Mouse (Mus musculus) limb, embryonic 14.5 days (tissue): ENCODE measurements around the gene Gm45716. TPM values are rescaled to one million over a fixed set of nuclear protein-coding genes. Genes with fewer than 3 reads are reported as not detected.

Experiments used
- ATAC-seq: fragments of 200-750 bp; cut with Nextera tagmentation; 2 replicates; pipeline ENCODE4 v1.8.0; 2017; ENCODE audit warnings: low read depth, moderate number of reproducible peaks, moderate TSS enrichment; ENCODE audit not compliant: low FRiP score
- DNase-seq: peaks from one replicate; pipeline ENCODE4 v3.0.0-alpha.2; 2015; ENCODE audit warnings: low spot score
- H3K27ac ChIP-seq: fragments of 300-500 bp; sonication (generic); replicated peaks from 2 replicates; pipeline ENCODE4 v1.5.1; 2014; ENCODE audit warnings: low read depth, mild to moderate bottlenecking, low read length, moderate library complexity, mixed read lengths
- H3K27me3 ChIP-seq: fragments of 300-500 bp; sonication (generic); 2 replicates; pipeline ENCODE4 v1.6.1; 2014; ENCODE audit warnings: low read length, mixed read lengths; ENCODE audit not compliant: control insufficient read depth, insufficient read depth
- H3K36me3 ChIP-seq: fragments of 300-500 bp; sonication (generic); 2 replicates; pipeline ENCODE4 v1.6.1; 2014; ENCODE audit warnings: mild to moderate bottlenecking, low read length, moderate library complexity, mixed read lengths; ENCODE audit not compliant: control insufficient read depth, insufficient read depth
- H3K4me1 ChIP-seq: fragments of 300-500 bp; sonication (generic); 2 replicates; pipeline ENCODE4 v1.6.1; 2014; ENCODE audit warnings: antibody characterized with exemption, low read length, mixed read lengths; ENCODE audit not compliant: control insufficient read depth, insufficient read depth
- H3K4me2 ChIP-seq: fragments of 300-500 bp; sonication (generic); replicated peaks from 2 replicates; pipeline ENCODE4 v1.6.1; 2014; ENCODE audit warnings: low read depth, mild to moderate bottlenecking, low read length, moderate library complexity; ENCODE audit not compliant: severe bottlenecking
- H3K4me3 ChIP-seq: fragments of 300-500 bp; sonication (generic); replicated peaks from 2 replicates; pipeline ENCODE4 v1.5.1; 2014; ENCODE audit warnings: low read length
- H3K9ac ChIP-seq: fragments of 300-500 bp; sonication (generic); 2 replicates; pipeline ENCODE4 v1.6.1; 2014; ENCODE audit warnings: mild to moderate bottlenecking, low read depth, low read length, moderate library complexity; ENCODE audit not compliant: severe bottlenecking
- H3K9me3 ChIP-seq: fragments of 300-500 bp; sonication (generic); 2 replicates; pipeline ENCODE4 v1.6.1; 2016; ENCODE audit warnings: low read length; ENCODE audit not compliant: control insufficient read depth
- POLR2A ChIP-seq: fragments of 200-500 bp; IDR thresholded peaks from 2 replicates; pipeline ENCODE4 v1.8.0; 2012; ENCODE audit warnings: inconsistent platforms, mild to moderate bottlenecking, moderate library complexity, borderline replicate concordance; ENCODE audit not compliant: insufficient read depth, insufficient read length; ENCODE audit errors: extremely low read depth
- WGBS: fragments of 180-500 bp; shearing (Covaris S2); extraction: QIAGEN DNeasy Blood & Tissue Kit; methylation state at CpG from one replicate; pipeline ENCODE4 v1.1.7; 2014; 5-methylcytosine and 5-hydroxymethylcytosine counted together
- polyA plus RNA-seq, 2 experiments: library from polyadenylated mRNA; depleted of rRNA in 1 of 2; stranded (reverse) in 1 of 2; unstranded in 1 of 2; fragments of >200 nt; fragmentation: Nextera tagmentation in 1 of 2; extraction: Ambion mirVana in 1 of 2; gene quantifications; 2 replicates each; pipeline versions ENCODE4 v1.2.1 to v1.2.3; 2012 to 2014

Gm45716 gene
- polyA plus RNA-seq, 2 experiments = 4.2 to 7.7 TPM

- Histone ChIP-seq H3K27me3 (no peaks in the 10 kb centered on the region), H3K9me3 (no peaks in the 10 kb centered on the region), H3K4me1 (no peaks in the 10 kb centered on the region), H3K27ac (no peak overlapping the region), H3K36me3 (no peaks in the 10 kb centered on the region), H3K4me2 (no peak overlapping the region), H3K9ac (no peak overlapping the region), H3K4me3 (no peak overlapping the region)
- no peak for TF ChIP-seq POLR2A
- DNase-seq (no peak), ATAC-seq (no peak)
- WGBS = 90% methylated on average over 7 of the region's 7 CpGs
These were observed 26.8 kb downstream of the Gm45716 start for GRCm38 (mm10) chr11:90214246-90214645.

- WGBS = 51% methylated on average over 6 of the region's 6 CpGs
- Histone ChIP-seq H3K27me3 (no peaks in the 10 kb centered on the region), H3K9ac (no peak overlapping the region), H3K36me3 (no peaks in the 10 kb centered on the region), H3K27ac (no peak overlapping the region), H3K9me3 (no peaks in the 10 kb centered on the region), H3K4me1 (peaks cover 10% of the 10 kb centered on the region; the same call in 1 of the 2 replicates), H3K4me3 (no peak overlapping the region), H3K4me2 (no peak overlapping the region)
- ATAC-seq = no peak
- no peak for TF ChIP-seq POLR2A
- DNase-seq = no peak
These were observed 32.7 kb downstream of the Gm45716 start for GRCm38 (mm10) chr11:90220022-90220645.

DNA sequence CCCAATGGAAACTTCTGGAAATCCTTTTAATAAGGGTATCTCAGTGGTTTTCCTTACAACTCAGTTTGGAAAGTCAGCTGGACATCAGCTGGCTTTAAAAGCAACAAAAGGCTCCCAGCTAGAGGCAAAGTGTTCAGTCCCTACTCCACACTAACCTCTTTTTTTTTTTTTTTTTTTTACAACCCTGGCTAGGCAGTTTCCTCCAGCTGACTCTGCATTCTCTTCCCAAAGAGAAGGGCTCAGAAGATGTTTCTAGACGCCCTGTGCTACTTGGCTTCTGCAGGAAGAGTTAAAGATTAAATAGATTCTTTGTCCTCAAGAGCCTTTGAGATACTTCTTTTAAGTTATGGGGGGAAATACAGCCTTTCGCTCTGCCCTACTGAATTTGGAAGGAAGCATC, 33.3 kb downstream of the Gm45716 start:
- ATAC-seq (no peak), DNase-seq (no peak)
- H3K4me3 ChIP-seq = no peak overlapping the region
- H3K4me2 ChIP-seq = no peak overlapping the region
- no peaks in the 10 kb centered on the region for H3K9me3 ChIP-seq
- H3K27ac ChIP-seq = no peak overlapping the region
- no peak for TF ChIP-seq POLR2A
- H3K27me3 ChIP-seq = no peaks in the 10 kb centered on the region
- no peaks in the 10 kb centered on the region for H3K36me3 ChIP-seq
- no peak overlapping the region for H3K9ac ChIP-seq
- 18% methylated on average over 2 of the region's 2 CpGs for WGBS
- H3K4me1 ChIP-seq = peaks cover 10% of the 10 kb centered on the region; the same call in 1 of the 2 replicates

GRCm38 (mm10) chr11:90224914-90225470, 37.5 kb downstream of the Gm45716 start:
- no peak for TF ChIP-seq POLR2A
- no peaks in the 10 kb centered on the region for H3K9me3 ChIP-seq
- ATAC-seq = no peak
- H3K4me3 ChIP-seq = no peak overlapping the region
- peaks cover 10% of the 10 kb centered on the region; the same call in 1 of the 2 replicates for H3K4me1 ChIP-seq
- no peak overlapping the region for H3K9ac ChIP-seq
- no peak overlapping the region for H3K4me2 ChIP-seq
- 61% methylated on average over 11 of the region's 11 CpGs for WGBS
- no peaks in the 10 kb centered on the region for H3K27me3 ChIP-seq
- no peaks in the 10 kb centered on the region for H3K36me3 ChIP-seq
- DNase-seq = no peak
- no peak overlapping the region for H3K27ac ChIP-seq

- no peaks in the 10 kb centered on the region for H3K27me3 ChIP-seq
- no peak for ATAC-seq
- 0 out of 2 replicates have a peak, but pooled peaks cover 2% of the 10 kb centered on the region for H3K4me1 ChIP-seq
- H3K36me3 ChIP-seq = no peaks in the 10 kb centered on the region
- H3K4me3 ChIP-seq = no peak overlapping the region
- no peak overlapping the region for H3K4me2 ChIP-seq
- H3K9me3 ChIP-seq = no peaks in the 10 kb centered on the region
- no peak overlapping the region for H3K27ac ChIP-seq
- no peak for TF ChIP-seq POLR2A
- WGBS = 59% methylated on average over 12 of the region's 12 CpGs
- DNase-seq = no peak
- no peak overlapping the region for H3K9ac ChIP-seq
These were observed 39.8 kb downstream of the Gm45716 start for GRCm38 (mm10) chr11:90227000-90227922.
